Mouse (Mus musculus) liver, embryonic 14.5 days (tissue): ENCODE data around the gene Rcc1l.

ENCODE experiments used
- CTCF ChIP-seq: IDR thresholded peaks from 2 replicates; pipeline ENCODE4 v1.5.1; 2016; ENCODE audit warnings: antibody characterized with exemption, low read depth, control low read depth
- EP300 ChIP-seq: IDR thresholded peaks from 2 replicates; pipeline ENCODE4 v1.6.1; 2016; ENCODE audit warnings: antibody characterized with exemption, low read depth

GRCm38 (mm10) chr5:134209931-134210554 lies 33.5 kb upstream of the Rcc1l start:
- TF ChIP-seq EP300 (no peak), CTCF (0 out of 2 replicates have a peak, but pooled peaks have one; percentile 2)
